Mouse (Mus musculus) leukemia stem cell, adult 10-12 weeks (primary cell): Measurements from ENCODE around the gene H2-M2. TPM values are rescaled to one million over a fixed set of nuclear protein-coding genes. Genes with fewer than 3 reads are reported as not detected.

Experiments used
- polyA plus RNA-seq: library from polyadenylated mRNA; stranded (reverse); fragments of >175 nt; gene quantifications from 2 replicates; pipeline ENCODE4 v1.2.3, GENCODE M21; 2012; ENCODE audit warnings: low replicate concordance

Gene H2-M2
- polyA plus RNA-seq: not detected in 2 replicates

GRCm38 (mm10) chr17:37483452-37483851 is at the start of gene H2-M2:
TSS of gene H2-M2 (minus strand) at chr17:37483552.

GRCm38 (mm10) chr17:37507730-37508129 is 24.4 kb upstream of the H2-M2 start, which contains the start of gene Olfr111:
TSS of gene Olfr111 (plus strand) at chr17:37508030.

GRCm38 (mm10) chr17:37491930-37492518 is 8.7 kb upstream of the H2-M2 start, which contains the start of gene Olfr110:
TSS of gene Olfr110 (plus strand) at chr17:37492468.

GRCm38 (mm10) chr17:37458616-37459015 is 24.7 kb downstream of the H2-M2 start, which contains the start of gene Olfr109:
TSS of gene Olfr109 (plus strand) at chr17:37458916.

GRCm38 (mm10) chr17:37445180-37445579 is 38.2 kb downstream of the H2-M2 start, which contains the start of gene Olfr108:
TSS of gene Olfr108 (plus strand) at chr17:37445480.

Other genes starting within 250 kb of the H2-M2 start
- not detected in 2 replicates for gene Olfr97, start 246.2 kb downstream of the H2-M2 start, polyA plus RNA-seq
- gene Olfr98, start 219.8 kb downstream of the H2-M2 start, polyA plus RNA-seq: not detected in 2 replicates
- 0.33 and 1.7 TPM in 2 replicates for gene H2-M3, start 213.3 kb downstream of the H2-M2 start, polyA plus RNA-seq
- gene Olfr99, start 200.1 kb downstream of the H2-M2 start, polyA plus RNA-seq: not detected in 2 replicates
- gene Olfr101, start 179.2 kb downstream of the H2-M2 start, polyA plus RNA-seq: not detected in 2 replicates
- gene Olfr102, start 166.5 kb downstream of the H2-M2 start, polyA plus RNA-seq: not detected in 2 replicates
- gene Olfr103, start 143.9 kb downstream of the H2-M2 start, polyA plus RNA-seq: not detected in 2 replicates
- gene Olfr104-ps, start 124.0 kb downstream of the H2-M2 start, polyA plus RNA-seq: not detected in 2 replicates
- gene Olfr105-ps, start 104.5 kb downstream of the H2-M2 start, polyA plus RNA-seq: not detected in 2 replicates
- not detected in 2 replicates for gene Olfr106-ps, start 93.2 kb downstream of the H2-M2 start, polyA plus RNA-seq
- gene Olfr107, start 84.3 kb downstream of the H2-M2 start, polyA plus RNA-seq: not detected in 2 replicates
- not detected in 2 replicates for gene Olfr108, start 38.1 kb downstream of the H2-M2 start, polyA plus RNA-seq
- gene Olfr109, start 24.6 kb downstream of the H2-M2 start, polyA plus RNA-seq: not detected in 2 replicates
- not detected in 2 replicates for gene Olfr110, start 8.9 kb upstream of the H2-M2 start, polyA plus RNA-seq
- not detected in 2 replicates for gene Olfr111, start 24.5 kb upstream of the H2-M2 start, polyA plus RNA-seq
- gene Olfr112, start 85.9 kb upstream of the H2-M2 start, polyA plus RNA-seq: not detected in 2 replicates
- gene Olfr113, start 94.1 kb upstream of the H2-M2 start, polyA plus RNA-seq: not detected in 2 replicates
- 0.18 TPM in 1 of 2 replicates, not detected in the other for gene Olfr114, start 109.2 kb upstream of the H2-M2 start, polyA plus RNA-seq
- not detected in 2 replicates for gene Olfr115, start 143.6 kb upstream of the H2-M2 start, polyA plus RNA-seq
- not detected in 2 replicates for gene Olfr116, start 143.6 kb upstream of the H2-M2 start, polyA plus RNA-seq
- not detected in 2 replicates for gene Olfr117, start 180.2 kb upstream of the H2-M2 start, polyA plus RNA-seq
- gene Olfr118, start 183.4 kb upstream of the H2-M2 start, polyA plus RNA-seq: 0.19 TPM in 1 of 2 replicates, not detected in the other
- gene Olfr119, start 213.0 kb upstream of the H2-M2 start, polyA plus RNA-seq: not detected in 2 replicates
- not detected in 2 replicates for gene Olfr120, start 238.3 kb upstream of the H2-M2 start, polyA plus RNA-seq